Mouse (Mus musculus): ENCODE data around the gene Trim9.

Trim9 gene

GRCm38 (mm10) chr12:70347202-70347841, at the start of gene Trim9:
Gene Trim9 (minus strand): TSS chr12:70347614.
- peak; percentile 94 for DNase-seq (ENCODE audit: extremely low spot score, low spot score)

DNA sequence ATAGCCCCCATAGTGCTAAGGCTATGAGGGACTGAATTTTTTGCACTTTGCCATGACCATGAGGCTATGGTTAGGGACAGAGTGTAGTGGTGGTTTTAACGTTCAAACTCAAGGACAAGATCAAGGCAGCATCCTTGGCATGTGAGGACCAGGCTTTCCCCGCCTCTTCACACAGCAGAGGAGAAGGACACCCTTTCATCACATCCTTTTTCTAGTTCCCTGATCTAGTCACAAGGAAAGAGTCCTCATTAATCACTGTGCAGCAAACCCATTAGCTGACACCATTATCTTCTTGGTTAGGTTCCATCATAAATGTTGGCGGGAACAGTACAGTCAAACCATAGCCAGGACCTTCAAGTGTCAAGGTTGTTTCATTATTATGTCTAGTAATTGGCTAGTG, 47.6 kb upstream of the Trim9 start:
- DNase-seq (ENCODE audit: extremely low spot score, low spot score) = peak; percentile 8

- peak; percentile 3 for DNase-seq (ENCODE audit: extremely low spot score, low spot score)
These were observed 43.8 kb upstream of the Trim9 start for GRCm38 (mm10) chr12:70391236-70391635.

- no peak for DNase-seq (ENCODE audit: extremely low spot score, low spot score)
These were observed 27.6 kb upstream of the Trim9 start for GRCm38 (mm10) chr12:70374976-70375375.

DNA sequence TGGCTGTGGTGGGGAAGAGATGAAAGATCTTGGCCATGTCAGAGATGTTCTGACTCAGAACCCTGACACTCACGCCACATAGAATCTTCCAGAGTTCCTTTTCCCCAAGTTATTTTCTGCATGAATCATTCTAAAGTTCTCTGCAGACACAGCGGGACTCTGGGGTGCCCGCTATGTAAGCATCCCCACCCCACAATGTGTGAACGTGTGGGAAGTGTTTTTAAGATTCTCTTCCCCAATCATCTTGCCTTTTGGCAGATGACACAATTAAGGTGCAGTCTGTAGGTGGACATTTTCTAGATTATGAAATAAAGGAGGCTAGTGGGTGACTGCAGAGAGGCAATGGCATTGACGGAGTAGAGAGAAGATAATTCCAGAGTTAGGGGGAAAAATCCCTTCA, 25.5 kb upstream of the Trim9 start:
- no peak for DNase-seq (ENCODE audit: extremely low spot score, low spot score)

DNA sequence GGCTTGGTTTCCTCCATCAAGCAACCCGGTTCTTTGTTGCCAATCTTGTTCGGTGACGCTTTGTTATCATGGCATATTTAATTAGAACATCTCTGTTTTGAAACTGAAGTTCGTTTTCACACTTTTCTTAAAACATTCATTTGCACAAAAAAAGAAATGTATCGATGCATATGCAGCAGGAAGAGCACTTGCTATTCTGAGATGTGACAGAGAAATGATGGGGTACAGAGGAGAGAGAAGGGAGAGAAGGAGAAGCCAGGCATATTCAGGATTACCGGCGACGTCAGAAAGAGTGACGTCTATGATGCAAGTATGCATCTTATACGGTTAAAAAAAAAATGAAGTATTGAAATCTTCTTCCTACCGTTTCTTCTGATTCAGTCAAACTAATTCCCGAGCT, 21.9 kb upstream of the Trim9 start:
- no peak for DNase-seq (ENCODE audit: extremely low spot score, low spot score)

DNA sequence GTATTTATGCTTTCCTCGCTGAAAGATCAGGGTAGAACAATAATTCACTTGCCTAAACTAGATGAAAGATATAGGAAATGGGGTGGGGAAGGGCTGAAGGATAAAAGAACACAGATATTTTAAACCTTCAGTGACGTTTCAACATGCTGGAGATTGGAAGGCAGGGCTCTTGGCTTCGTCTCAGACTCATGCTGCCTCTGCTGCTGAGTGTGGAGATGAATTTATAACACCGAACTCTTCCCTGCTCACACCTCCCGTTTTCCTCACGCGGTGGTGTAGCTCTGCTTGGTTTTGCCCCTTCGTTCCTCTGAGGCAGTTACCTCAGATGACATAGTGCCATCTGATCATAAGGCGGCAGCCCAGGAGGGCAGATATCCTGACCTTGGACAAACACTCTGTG, 21.4 kb upstream of the Trim9 start:
- DNase-seq (ENCODE audit: extremely low spot score, low spot score) = no peak

DNA sequence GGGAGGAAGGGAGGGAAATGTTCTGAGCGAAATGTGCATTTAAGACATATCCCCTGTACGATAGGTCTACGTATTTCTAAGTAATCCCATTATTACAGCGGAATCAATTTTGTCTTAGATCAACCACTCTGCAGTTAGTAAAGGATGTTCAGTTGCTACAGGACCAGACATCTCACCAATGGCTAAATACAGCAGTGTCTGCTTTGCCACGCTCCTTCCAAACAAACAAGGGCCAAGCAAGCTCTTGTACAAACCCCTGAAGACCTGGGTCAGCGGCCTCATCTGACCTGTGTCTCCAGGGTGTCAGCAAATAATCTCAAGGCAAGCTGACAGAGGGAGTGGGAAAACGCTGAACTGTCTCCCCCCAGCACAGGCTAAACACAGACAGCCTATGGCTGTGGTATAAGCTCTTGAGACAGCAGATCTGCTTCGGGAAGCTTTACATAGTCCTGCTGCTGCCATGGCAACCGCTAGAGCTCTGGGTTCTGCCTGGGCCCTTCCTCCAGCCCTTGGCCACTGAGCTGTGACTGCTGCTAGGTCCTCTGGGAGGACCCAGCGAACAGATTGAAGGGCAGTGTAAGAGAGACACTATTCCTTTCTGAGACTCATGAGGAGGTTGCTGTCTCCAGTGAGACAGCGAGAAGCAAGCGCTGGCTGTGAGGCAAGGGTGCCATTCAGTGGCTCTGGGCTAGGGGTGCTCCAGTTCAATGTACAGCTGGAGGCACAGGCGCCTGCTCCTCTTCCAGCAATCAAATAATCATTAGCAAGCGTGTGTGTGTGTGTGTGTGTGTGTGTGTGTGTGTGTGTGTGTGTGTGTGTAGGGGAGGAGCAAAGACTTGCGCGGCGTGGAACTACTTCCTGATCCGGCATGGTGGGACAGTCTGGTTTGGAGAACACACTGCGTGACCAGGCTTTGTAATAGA, 20.2 kb upstream of the Trim9 start:
- peak; percentile 80 for DNase-seq (ENCODE audit: extremely low spot score, low spot score)

- DNase-seq (ENCODE audit: extremely low spot score, low spot score) = no peak
These were observed 15.6 kb upstream of the Trim9 start for GRCm38 (mm10) chr12:70363016-70363415.

GRCm38 (mm10) chr12:70360276-70360675, 12.9 kb upstream of the Trim9 start:
- DNase-seq (ENCODE audit: extremely low spot score, low spot score) = no peak

- no peak for DNase-seq (ENCODE audit: extremely low spot score, low spot score)
These were observed 12.0 kb upstream of the Trim9 start for GRCm38 (mm10) chr12:70359443-70359842.

GRCm38 (mm10) chr12:70354926-70355325, 7.5 kb upstream of the Trim9 start:
- DNase-seq (ENCODE audit: extremely low spot score, low spot score) = no peak

DNA sequence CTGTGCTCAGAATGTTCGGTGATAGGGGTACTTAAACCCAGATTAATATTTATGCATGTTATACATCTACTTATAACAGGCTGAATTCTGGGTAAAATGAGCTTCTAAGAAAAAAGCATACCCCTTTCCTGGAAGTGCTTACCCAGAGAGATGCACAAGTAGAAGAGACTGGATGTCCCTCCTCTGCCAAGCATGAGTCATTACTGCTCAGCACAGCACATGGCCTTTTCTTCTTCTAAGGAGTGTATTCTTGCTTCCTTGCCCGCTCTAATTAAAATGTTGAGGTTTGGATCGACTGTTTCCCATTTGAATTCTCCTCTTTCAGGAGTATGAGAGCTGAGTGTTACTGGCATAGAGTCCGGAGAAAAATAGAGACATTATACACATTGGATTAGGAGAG, 3.1 kb upstream of the Trim9 start:
- DNase-seq (ENCODE audit: extremely low spot score, low spot score) = no peak

DNA sequence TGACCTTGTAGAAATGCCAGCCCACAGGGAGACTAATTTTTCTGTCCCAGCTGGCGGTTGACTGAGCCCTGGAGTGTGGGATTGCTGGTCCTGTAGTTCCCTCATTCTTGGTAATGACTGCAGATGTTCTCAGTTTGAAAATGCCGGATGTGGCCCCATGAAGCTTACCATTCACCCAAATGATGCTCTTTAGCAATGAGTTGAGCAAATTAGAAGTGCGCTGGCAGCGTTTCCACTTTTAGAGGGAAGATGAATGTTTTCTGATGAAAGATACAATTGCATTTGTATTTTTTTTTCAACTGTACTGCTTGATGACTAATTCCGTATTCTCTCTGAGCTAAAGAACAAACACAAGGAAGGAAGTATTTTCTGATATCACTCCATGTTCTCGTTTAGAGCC, 2.4 kb upstream of the Trim9 start:
- no peak for DNase-seq (ENCODE audit: extremely low spot score, low spot score)

- DNase-seq (ENCODE audit: extremely low spot score, low spot score) = no peak
These were observed 612 bp upstream of the Trim9 start for GRCm38 (mm10) chr12:70348026-70348425.

GRCm38 (mm10) chr12:70346139-70347026, 1.0 kb downstream of the Trim9 start:
- peak; percentile 65 for DNase-seq (ENCODE audit: extremely low spot score, low spot score)

- DNase-seq (ENCODE audit: extremely low spot score, low spot score) = peak; percentile 34
These were observed 1.8 kb downstream of the Trim9 start for GRCm38 (mm10) chr12:70345531-70346138.

- no peak for DNase-seq (ENCODE audit: extremely low spot score, low spot score)
These were observed 12.2 kb downstream of the Trim9 start for GRCm38 (mm10) chr12:70335176-70335575.

- no peak for DNase-seq (ENCODE audit: extremely low spot score, low spot score)
These were observed 14.1 kb downstream of the Trim9 start for GRCm38 (mm10) chr12:70333253-70333805.

GRCm38 (mm10) chr12:70329059-70329458, 18.4 kb downstream of the Trim9 start:
- no peak for DNase-seq (ENCODE audit: extremely low spot score, low spot score)

- no peak for DNase-seq (ENCODE audit: extremely low spot score, low spot score)
These were observed 20.5 kb downstream of the Trim9 start for GRCm38 (mm10) chr12:70326956-70327355.
